Mouse (Mus musculus): ENCODE data around the gene Fnip2. TPM values are rescaled to one million over a fixed set of nuclear protein-coding genes. Genes with fewer than 3 reads are reported as not detected.
"Not testable (repeated sequence)": the region's sequence is repeated elsewhere in the genome, so short reads cannot be mapped to it uniquely, and the experiment has no call there.

Gene Fnip2
- total and polyA plus RNA-seq, 2 experiments from 2014 or later = 2.1 to 18.3 TPM

DNA sequence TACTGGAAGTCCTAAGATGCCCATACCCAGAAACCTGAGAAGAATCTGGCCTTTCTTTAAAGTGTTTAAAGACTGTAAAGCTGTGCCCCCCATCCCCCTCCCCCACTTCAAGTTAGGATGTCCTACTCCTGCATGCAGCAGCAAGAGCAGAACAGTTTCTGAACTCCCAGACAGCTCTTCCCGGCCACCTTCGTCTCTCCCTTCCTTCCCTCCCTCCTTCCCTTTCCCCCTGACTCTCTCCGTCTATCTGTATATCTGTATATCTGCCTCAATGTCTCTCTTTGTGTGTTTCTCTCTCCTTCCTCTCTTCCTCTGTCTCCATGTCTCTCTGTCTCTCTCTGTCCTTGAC, 8.8 kb upstream of the Fnip2 start:
- TF ChIP-seq CTCF (IDR thresholded peaks at IDR 0.05; ENCODE audit: low read depth) = no peak
- TF ChIP-seq EP300 (IDR thresholded peaks at IDR 0.05; ENCODE audit: low read depth) = no peak
- Histone ChIP-seq H3K36me3 (replicated peaks; ENCODE audit: control insufficient read depth, insufficient read depth, low read length) (no peaks in the 10 kb centered on the region), H3K27ac (ENCODE audit: low read depth) (no peak overlapping the region), H3K4me2 (ENCODE audit: low read depth, low read length) (no peak overlapping the region), H3K4me3 (ENCODE audit: low read depth, low read length) (no peak overlapping the region), H3K9me3 (replicated peaks; ENCODE audit: control insufficient read depth, low read length) (no peaks in the 10 kb centered on the region), H3K9ac (replicated peaks; ENCODE audit: low read depth, low read length) (no peak overlapping the region), H3K27me3 (ENCODE audit: control insufficient read depth, insufficient read depth, low read length) (no peaks in the 10 kb centered on the region), H3K4me1 (ENCODE audit: control insufficient read depth, insufficient read depth) (0 out of 2 replicates have a peak, but pooled peaks cover 4% of the 10 kb centered on the region)
- DNase-seq (ENCODE audit: low spot score) (no peak), ATAC-seq (ENCODE audit: insufficient read depth, low read depth) (no peak)
- WGBS = 12% methylated on average over 3 of the region's 3 CpGs

DNA sequence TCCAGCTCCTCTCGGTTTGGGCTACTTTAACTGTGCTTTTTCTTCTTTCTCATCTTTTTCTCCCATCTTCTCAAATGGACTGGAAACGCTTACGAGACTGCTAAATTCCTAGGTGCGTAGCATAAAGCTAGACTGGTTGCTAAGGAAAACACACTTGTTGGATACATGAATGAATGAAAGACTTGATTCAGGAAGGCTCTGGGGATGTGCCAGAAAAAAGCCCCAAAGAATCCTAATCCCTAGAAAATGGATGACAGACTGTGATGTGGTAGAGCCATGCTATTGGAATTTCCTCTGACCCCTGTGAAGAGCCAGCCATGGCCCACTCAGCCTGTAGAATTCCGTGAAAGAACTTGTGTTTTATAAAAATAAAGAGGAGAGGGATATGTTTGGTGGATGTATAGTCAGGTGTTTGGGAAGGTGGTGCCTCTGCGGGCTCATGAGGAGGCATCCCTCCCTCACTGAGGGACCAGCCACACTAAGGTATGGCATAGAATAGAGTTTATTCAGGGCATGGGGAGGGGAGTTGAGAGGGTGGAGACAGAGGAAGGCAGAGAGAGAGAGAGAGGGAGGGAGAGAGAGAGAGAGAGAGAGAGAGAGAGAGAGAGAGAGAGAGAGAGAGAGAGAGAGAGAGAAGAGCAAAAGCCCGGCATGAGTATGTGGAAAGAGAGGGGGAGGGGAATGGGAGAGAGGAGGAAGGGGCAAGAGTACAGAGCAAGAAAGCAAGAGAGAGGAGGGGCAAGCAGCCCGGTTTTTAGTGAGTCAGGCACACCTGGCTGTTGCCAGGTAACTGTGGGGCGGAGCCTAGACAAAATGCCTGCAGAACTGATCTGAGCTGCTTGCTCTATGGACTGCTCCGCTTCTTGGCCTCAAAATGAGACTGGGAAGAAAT, 8.2 kb upstream of the Fnip2 start:
- DNase-seq (ENCODE audit: low spot score) (no peak), ATAC-seq (ENCODE audit: insufficient read depth, low read depth) (no peak)
- H3K9ac ChIP-seq (replicated peaks; ENCODE audit: low read depth, low read length) = no peak overlapping the region
- 51% methylated on average over 10 of the region's 10 CpGs for WGBS
- no peaks in the 10 kb centered on the region for H3K27me3 ChIP-seq (ENCODE audit: control insufficient read depth, insufficient read depth, low read length)
- no peak for TF ChIP-seq CTCF (IDR thresholded peaks at IDR 0.05; ENCODE audit: low read depth)
- TF ChIP-seq EP300 (IDR thresholded peaks at IDR 0.05; ENCODE audit: low read depth) = no peak
- H3K27ac ChIP-seq (ENCODE audit: low read depth) = no peak overlapping the region
- H3K9me3 ChIP-seq (replicated peaks; ENCODE audit: control insufficient read depth, low read length) = no peaks in the 10 kb centered on the region
- H3K4me1 ChIP-seq (ENCODE audit: control insufficient read depth, insufficient read depth) = 0 out of 2 replicates have a peak, but pooled peaks cover 4% of the 10 kb centered on the region
- H3K36me3 ChIP-seq (replicated peaks; ENCODE audit: control insufficient read depth, insufficient read depth, low read length) = no peaks in the 10 kb centered on the region
- no peak overlapping the region for H3K4me3 ChIP-seq (ENCODE audit: low read depth, low read length)
- no peak overlapping the region for H3K4me2 ChIP-seq (ENCODE audit: low read depth, low read length)

DNA sequence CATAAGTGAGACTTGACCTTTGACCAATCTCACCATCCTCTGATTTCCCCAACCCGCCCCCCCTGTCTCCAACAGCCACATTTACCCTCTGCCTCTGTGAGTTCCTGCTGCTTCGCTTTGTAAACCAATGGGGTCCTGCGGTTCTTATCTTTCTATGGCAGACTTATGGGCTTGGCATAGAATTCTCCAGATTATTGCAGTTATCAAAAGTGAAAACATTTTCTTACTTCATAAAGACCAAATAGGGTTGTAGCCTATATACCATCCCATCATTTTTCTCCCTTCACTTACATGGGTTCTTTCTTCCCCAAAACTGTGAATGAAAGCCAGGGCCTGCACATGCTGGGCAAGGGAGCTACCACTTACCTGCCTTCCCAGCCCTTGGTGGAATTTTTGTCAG, 6.7 kb upstream of the Fnip2 start:
- Histone ChIP-seq H3K27ac (ENCODE audit: low read depth) (no peak overlapping the region), H3K4me1 (ENCODE audit: control insufficient read depth, insufficient read depth) (0 out of 2 replicates have a peak, but pooled peaks cover 4% of the 10 kb centered on the region), H3K4me3 (ENCODE audit: low read depth, low read length) (no peak overlapping the region), H3K36me3 (replicated peaks; ENCODE audit: control insufficient read depth, insufficient read depth, low read length) (no peaks in the 10 kb centered on the region), H3K27me3 (ENCODE audit: control insufficient read depth, insufficient read depth, low read length) (no peaks in the 10 kb centered on the region), H3K9ac (replicated peaks; ENCODE audit: low read depth, low read length) (no peak overlapping the region), H3K9me3 (replicated peaks; ENCODE audit: control insufficient read depth, low read length) (no peaks in the 10 kb centered on the region), H3K4me2 (ENCODE audit: low read depth, low read length) (no peak overlapping the region)
- DNase-seq (ENCODE audit: low spot score) (no peak), ATAC-seq (ENCODE audit: insufficient read depth, low read depth) (no peak)
- WGBS = 76% methylated on average over 3 of the region's 3 CpGs
- TF ChIP-seq CTCF (IDR thresholded peaks at IDR 0.05; ENCODE audit: low read depth) = no peak
- no peak for TF ChIP-seq EP300 (IDR thresholded peaks at IDR 0.05; ENCODE audit: low read depth)

DNA sequence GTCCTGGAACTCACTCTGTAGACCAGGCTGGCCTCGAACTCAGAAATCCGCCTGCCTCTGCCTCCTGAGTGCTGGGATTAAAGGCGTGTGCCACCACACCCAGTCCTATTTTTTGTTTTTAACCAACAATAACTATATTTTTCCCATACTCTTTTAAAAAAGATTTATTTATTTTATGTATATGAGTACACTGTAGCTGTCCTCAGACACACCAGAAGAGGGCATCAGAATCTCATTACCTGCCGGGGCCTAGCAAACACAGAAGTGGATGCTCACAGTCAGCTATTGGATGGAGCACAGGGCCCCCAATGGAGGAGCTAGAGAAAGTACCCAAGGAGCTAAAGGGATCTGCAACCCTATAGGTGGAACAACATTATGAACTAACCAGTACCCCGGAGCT, 5.8 kb upstream of the Fnip2 start:
- not testable (repeated sequence) for H3K4me2 ChIP-seq (ENCODE audit: low read depth, low read length); H3K4me3 ChIP-seq (ENCODE audit: low read depth, low read length); ATAC-seq (ENCODE audit: insufficient read depth, low read depth); DNase-seq (ENCODE audit: low spot score); H3K9me3 ChIP-seq (replicated peaks; ENCODE audit: control insufficient read depth, low read length); H3K27me3 ChIP-seq (ENCODE audit: control insufficient read depth, insufficient read depth, low read length); H3K27ac ChIP-seq (ENCODE audit: low read depth); H3K9ac ChIP-seq (replicated peaks; ENCODE audit: low read depth, low read length); H3K4me1 ChIP-seq (ENCODE audit: control insufficient read depth, insufficient read depth); H3K36me3 ChIP-seq (replicated peaks; ENCODE audit: control insufficient read depth, insufficient read depth, low read length)
- 90% methylated on average over 5 of the region's 5 CpGs for WGBS

DNA sequence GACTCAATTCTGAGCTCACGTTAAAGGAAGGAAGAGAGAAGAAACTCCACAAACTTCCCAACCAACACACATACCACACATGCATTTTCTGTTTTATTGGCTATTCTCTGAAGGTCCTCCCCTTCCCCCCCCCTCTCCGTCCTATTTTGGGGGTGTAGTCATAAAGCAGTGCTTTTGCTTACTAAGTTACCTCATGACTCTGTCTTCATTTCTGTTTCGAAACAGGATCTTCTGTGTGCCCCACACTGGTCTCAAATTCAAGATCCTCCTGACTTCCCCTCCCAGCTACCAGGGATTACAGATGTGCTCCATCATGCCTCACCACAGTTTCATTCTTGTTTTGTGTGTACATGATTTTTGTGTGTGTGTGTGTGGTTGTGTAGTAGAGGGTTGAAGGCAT, 4.8 kb upstream of the Fnip2 start:
- Histone ChIP-seq H3K9me3 (replicated peaks; ENCODE audit: control insufficient read depth, low read length) (no peaks in the 10 kb centered on the region), H3K27ac (ENCODE audit: low read depth) (no peak overlapping the region), H3K36me3 (replicated peaks; ENCODE audit: control insufficient read depth, insufficient read depth, low read length) (no peaks in the 10 kb centered on the region), H3K4me2 (ENCODE audit: low read depth, low read length) (no peak overlapping the region), H3K4me1 (ENCODE audit: control insufficient read depth, insufficient read depth) (no peaks in the 10 kb centered on the region), H3K9ac (replicated peaks; ENCODE audit: low read depth, low read length) (no peak overlapping the region), H3K4me3 (ENCODE audit: low read depth, low read length) (no peak overlapping the region), H3K27me3 (ENCODE audit: control insufficient read depth, insufficient read depth, low read length) (no peaks in the 10 kb centered on the region)
- 60% methylated on average over 3 of the region's 3 CpGs for WGBS
- no peak for DNase-seq (ENCODE audit: low spot score)
- no peak for ATAC-seq (ENCODE audit: insufficient read depth, low read depth)
- no peak for TF ChIP-seq CTCF (IDR thresholded peaks at IDR 0.05; ENCODE audit: low read depth)
- no peak for TF ChIP-seq EP300 (IDR thresholded peaks at IDR 0.05; ENCODE audit: low read depth)

DNA sequence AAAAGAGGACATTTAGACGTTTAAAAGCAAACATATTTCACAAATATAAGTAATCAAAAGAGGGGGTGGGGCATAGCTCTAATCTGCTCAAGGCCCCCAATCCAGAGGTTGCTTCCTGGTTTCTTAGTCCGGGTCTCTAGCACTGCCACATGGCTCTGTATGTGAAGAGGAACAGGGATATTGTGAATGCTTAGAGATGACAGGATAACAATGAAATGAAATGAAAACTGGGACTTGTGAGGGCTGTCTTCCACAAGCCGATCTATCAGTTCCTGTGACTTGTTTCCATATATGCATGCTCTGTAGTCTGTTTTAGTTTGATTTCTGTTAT, 1.7 kb upstream of the Fnip2 start:
- no peak overlapping the region for H3K27ac ChIP-seq (ENCODE audit: low read depth)
- TF ChIP-seq EP300 (IDR thresholded peaks at IDR 0.05; ENCODE audit: low read depth) (no peak), CTCF (IDR thresholded peaks at IDR 0.05; ENCODE audit: low read depth) (no peak)
- H3K36me3 ChIP-seq (replicated peaks; ENCODE audit: control insufficient read depth, insufficient read depth, low read length) = no peaks in the 10 kb centered on the region
- H3K4me1 ChIP-seq (ENCODE audit: control insufficient read depth, insufficient read depth) = peaks cover 10% of the 10 kb centered on the region; the same call in 1 of the 2 replicates
- ATAC-seq (ENCODE audit: insufficient read depth, low read depth) (no peak), DNase-seq (ENCODE audit: low spot score) (no peak)
- 84% methylated on average over 3 of the region's 3 CpGs for WGBS
- no peaks in the 10 kb centered on the region for H3K9me3 ChIP-seq (replicated peaks; ENCODE audit: control insufficient read depth, low read length)
- no peaks in the 10 kb centered on the region for H3K27me3 ChIP-seq (ENCODE audit: control insufficient read depth, insufficient read depth, low read length)
- no peak overlapping the region for H3K4me2 ChIP-seq (ENCODE audit: low read depth, low read length)
- no peak overlapping the region for H3K9ac ChIP-seq (replicated peaks; ENCODE audit: low read depth, low read length)
- H3K4me3 ChIP-seq (ENCODE audit: low read depth, low read length) = no peak overlapping the region
